Mouse (Mus musculus) brain, embryonic 14.5 days (tissue): ENCODE measurements around the gene Syne1. TPM values are rescaled to one million over a fixed set of nuclear protein-coding genes. Genes with fewer than 3 reads are reported as not detected.

Experiments
- DNase-seq: peaks from one replicate; pipeline ENCODE4 v3.0.0-alpha.2; 2011; ENCODE audit warnings: low read depth
- CTCF ChIP-seq: fragments of 200-500 bp; IDR thresholded peaks from 2 replicates; pipeline ENCODE4 v1.5.1; 2012; ENCODE audit warnings: inconsistent platforms, mild to moderate bottlenecking, moderate library complexity, borderline replicate concordance; ENCODE audit not compliant: insufficient read depth, insufficient read length; ENCODE audit errors: extremely low read depth
- POLR2A ChIP-seq: fragments of 200-500 bp; IDR thresholded peaks from 2 replicates; pipeline ENCODE4 v1.6.1; 2012; ENCODE audit warnings: mild to moderate bottlenecking, inconsistent platforms, borderline replicate concordance; ENCODE audit not compliant: poor library complexity, insufficient read depth, insufficient read length, severe bottlenecking; ENCODE audit errors: extremely low read depth
- polyA plus RNA-seq: library from polyadenylated mRNA; depleted of rRNA; stranded (reverse); fragments of >200 nt; gene quantifications from 2 replicates; pipeline ENCODE4 v1.2.3, GENCODE M21; 2012

Gene Syne1
- polyA plus RNA-seq, 1 experiment = 20.4 TPM

- no peak for TF ChIP-seq CTCF
- no peak for TF ChIP-seq POLR2A
- no peak for DNase-seq
Measured at GRCm38 (mm10) chr10:5194081-5194670, 357.1 kb downstream of the Syne1 start.

GRCm38 (mm10) chr10:5192861-5193490, 358.3 kb downstream of the Syne1 start:
- DNase-seq = no peak
- TF ChIP-seq POLR2A (no peak), CTCF (no peak)

- no peak for TF ChIP-seq POLR2A
- no peak for TF ChIP-seq CTCF
Measured at GRCm38 (mm10) chr10:5190756-5191155, 360.5 kb downstream of the Syne1 start.

GRCm38 (mm10) chr10:5188890-5189289, 362.4 kb downstream of the Syne1 start:
- DNase-seq = no peak

More at GRCm38 (mm10) chr10:5190756-5191155, 360.5 kb downstream of the Syne1 start:
- no peak for DNase-seq

GRCm38 (mm10) chr10:5185156-5186083, 365.9 kb downstream of the Syne1 start:
- TF ChIP-seq CTCF (no peak), POLR2A (no peak)
- no peak for DNase-seq

More at GRCm38 (mm10) chr10:5188890-5189289, 362.4 kb downstream of the Syne1 start:
- TF ChIP-seq POLR2A (no peak), CTCF (no peak)

- TF ChIP-seq CTCF (no peak), POLR2A (no peak)
- no peak for DNase-seq
Measured at GRCm38 (mm10) chr10:5181771-5182176, 369.5 kb downstream of the Syne1 start.

- no peak for DNase-seq
- no peak for TF ChIP-seq CTCF
- TF ChIP-seq POLR2A = no peak
Measured at GRCm38 (mm10) chr10:5179891-5180290, 371.4 kb downstream of the Syne1 start.

- TF ChIP-seq POLR2A = no peak
- DNase-seq = no peak
Measured at GRCm38 (mm10) chr10:5177446-5178015, 373.8 kb downstream of the Syne1 start.

- no peak for DNase-seq
- no peak for TF ChIP-seq POLR2A
- no peak for TF ChIP-seq CTCF
Measured at GRCm38 (mm10) chr10:5176371-5176770, 374.9 kb downstream of the Syne1 start.

GRCm38 (mm10) chr10:5170425-5170824, 380.9 kb downstream of the Syne1 start:
- no peak for TF ChIP-seq POLR2A
- TF ChIP-seq CTCF = no peak
- no peak for DNase-seq

- no peak for DNase-seq
Measured at GRCm38 (mm10) chr10:5167481-5167880, 383.8 kb downstream of the Syne1 start.

More at GRCm38 (mm10) chr10:5167481-5167880, 383.8 kb downstream of the Syne1 start:
- TF ChIP-seq CTCF = no peak
- no peak for TF ChIP-seq POLR2A
